Mouse (Mus musculus): ENCODE data around the gene Dars.
A peak's percentile ranks its signal among the peaks of the same experiment; 100 is the strongest.

Dars gene

GRCm38 (mm10) chr1:128416584-128417532, at the start of gene Dars:
TSS of gene Dars (minus strand) at chr1:128417368.
- DNase-seq (ENCODE audit: inconsistent ontology term), result peak; percentile 95

GRCm38 (mm10) chr1:128466828-128467227, 49.7 kb upstream of the Dars start:
- DNase-seq (ENCODE audit: inconsistent ontology term), result no peak

- no peak for DNase-seq (ENCODE audit: inconsistent ontology term)
Observed at GRCm38 (mm10) chr1:128463478-128463877, 46.3 kb upstream of the Dars start.

GRCm38 (mm10) chr1:128462389-128462788, 45.2 kb upstream of the Dars start:
- DNase-seq (ENCODE audit: inconsistent ontology term), result no peak

GRCm38 (mm10) chr1:128460780-128461179, 43.6 kb upstream of the Dars start:
- no peak for DNase-seq (ENCODE audit: inconsistent ontology term)

GRCm38 (mm10) chr1:128459439-128459838, 42.3 kb upstream of the Dars start:
- no peak for DNase-seq (ENCODE audit: inconsistent ontology term)

GRCm38 (mm10) chr1:128459011-128459410, 41.8 kb upstream of the Dars start:
- DNase-seq (ENCODE audit: inconsistent ontology term), result no peak

- DNase-seq (ENCODE audit: inconsistent ontology term), result peak; percentile 28
Observed at GRCm38 (mm10) chr1:128456844-128457445, 39.8 kb upstream of the Dars start.

- no peak for DNase-seq (ENCODE audit: inconsistent ontology term)
Observed at GRCm38 (mm10) chr1:128456271-128456670, 39.1 kb upstream of the Dars start.

- no peak for DNase-seq (ENCODE audit: inconsistent ontology term)
Observed at GRCm38 (mm10) chr1:128452210-128452609, 35.0 kb upstream of the Dars start.

GRCm38 (mm10) chr1:128451183-128451582, 34.0 kb upstream of the Dars start:
- DNase-seq (ENCODE audit: inconsistent ontology term), result no peak

- DNase-seq (ENCODE audit: inconsistent ontology term), result no peak
Observed at GRCm38 (mm10) chr1:128447206-128447902, 30.2 kb upstream of the Dars start.

- no peak for DNase-seq (ENCODE audit: inconsistent ontology term)
Observed at GRCm38 (mm10) chr1:128443890-128444839, 27.0 kb upstream of the Dars start.

GRCm38 (mm10) chr1:128441129-128441473, 23.9 kb upstream of the Dars start:
- DNase-seq (ENCODE audit: inconsistent ontology term), result peak; percentile 19

- DNase-seq (ENCODE audit: inconsistent ontology term), result no peak
Observed at GRCm38 (mm10) chr1:128440386-128441128, 23.4 kb upstream of the Dars start.

- DNase-seq (ENCODE audit: inconsistent ontology term), result no peak
Observed at GRCm38 (mm10) chr1:128439618-128440017, 22.4 kb upstream of the Dars start.

GRCm38 (mm10) chr1:128438526-128438925, 21.4 kb upstream of the Dars start:
- DNase-seq (ENCODE audit: inconsistent ontology term), result no peak

- no peak for DNase-seq (ENCODE audit: inconsistent ontology term)
Observed at GRCm38 (mm10) chr1:128437276-128437675, 20.1 kb upstream of the Dars start.

GRCm38 (mm10) chr1:128436015-128436414, 18.8 kb upstream of the Dars start:
- no peak for DNase-seq (ENCODE audit: inconsistent ontology term)

GRCm38 (mm10) chr1:128435551-128435950, 18.4 kb upstream of the Dars start:
- no peak for DNase-seq (ENCODE audit: inconsistent ontology term)

GRCm38 (mm10) chr1:128424928-128425327, 7.8 kb upstream of the Dars start:
- no peak for DNase-seq (ENCODE audit: inconsistent ontology term)
